Mouse (Mus musculus): ENCODE measurements at regions not wholly inside any gene's neighbourhood (a gene's known extent, or its start where the extent isn't known, plus 50 kb on each side); places are given as distances from the start of the nearest gene placed in this dataset.

DNA sequence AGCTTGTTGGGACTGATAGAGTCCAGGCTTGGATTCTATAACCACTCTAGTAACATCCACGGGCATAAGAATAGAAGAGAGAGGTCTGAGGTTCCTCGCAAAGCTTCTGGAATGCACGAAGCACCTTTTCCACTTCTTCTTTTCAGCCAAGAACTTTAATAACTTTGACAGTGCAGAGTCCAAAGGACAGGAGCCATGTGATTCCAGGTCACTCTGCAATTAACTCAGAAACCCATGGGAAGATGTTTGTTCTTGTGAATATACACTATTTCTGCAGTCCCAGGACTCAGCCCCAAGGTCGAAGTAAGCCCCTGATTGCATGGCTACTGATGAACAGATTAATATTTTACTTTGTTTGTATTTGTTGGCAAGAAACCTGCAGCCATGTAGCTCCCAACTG, 113.0 kb upstream of the Nxt1 start:
- no peak for DNase-seq (ENCODE audit: low read depth, low spot score)

DNA sequence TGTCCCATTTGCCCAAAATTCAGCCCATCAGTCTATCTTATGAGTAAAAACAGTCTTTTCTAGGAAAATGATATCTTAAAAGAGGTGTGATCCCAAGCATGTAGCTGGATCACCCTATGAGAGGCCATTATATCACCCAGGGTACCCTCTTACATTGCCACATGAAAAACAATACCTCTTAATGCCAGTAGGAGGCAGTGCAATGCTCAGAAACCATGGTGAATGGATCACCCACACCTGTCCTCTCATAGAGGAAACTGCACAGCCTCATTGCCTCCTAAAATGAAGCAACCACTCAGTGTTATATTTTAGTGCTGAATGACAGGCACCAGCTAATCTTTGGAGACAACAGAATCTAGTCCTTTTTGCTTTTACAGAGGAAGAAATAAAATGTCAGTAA, 114.0 kb upstream of the Nxt1 start:
- DNase-seq (ENCODE audit: low read depth, low spot score), result no peak

DNA sequence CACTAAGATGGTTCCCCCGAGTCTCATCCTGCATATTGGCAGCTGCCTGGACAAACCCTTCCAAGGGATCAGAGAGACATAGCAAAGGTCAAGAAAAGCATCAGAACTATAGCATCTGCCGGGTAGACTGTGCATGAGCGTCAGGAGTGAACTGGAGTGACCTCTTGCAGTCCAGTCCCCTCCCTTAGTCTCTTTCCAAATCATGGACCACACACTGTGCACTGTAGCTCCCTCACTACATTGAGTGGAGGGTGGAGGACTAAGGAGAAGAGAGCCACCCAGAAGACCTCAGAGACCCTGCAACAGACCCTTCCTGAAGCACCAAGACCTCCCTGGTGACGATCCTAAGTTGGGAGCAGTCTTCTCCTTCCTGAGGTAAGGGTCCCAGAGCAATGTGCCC, 107.8 kb upstream of the Cd93 start:
- no peak for DNase-seq (ENCODE audit: low read depth, low spot score)

DNA sequence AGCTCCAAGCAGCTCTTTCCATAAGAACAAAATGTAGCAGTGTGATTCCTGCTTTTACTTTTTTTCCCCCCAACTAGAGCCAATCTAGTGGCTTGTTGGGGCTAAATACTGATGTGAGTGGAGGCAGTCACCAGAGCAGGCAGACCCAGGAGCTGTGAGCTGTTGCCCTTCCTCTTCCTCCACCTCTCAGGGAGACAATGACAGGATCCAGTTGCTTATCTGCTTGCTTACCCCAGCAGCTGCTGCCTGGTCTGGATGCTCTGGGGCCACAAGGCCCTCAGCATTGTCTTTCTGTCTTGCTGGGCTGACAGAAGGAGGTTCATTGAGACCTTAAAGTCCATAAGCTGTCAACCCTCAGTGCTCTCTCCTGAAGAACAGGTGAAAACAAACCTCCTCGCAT, 106.3 kb upstream of the Cd93 start:
- no peak for DNase-seq (ENCODE audit: low read depth, low spot score)

DNA sequence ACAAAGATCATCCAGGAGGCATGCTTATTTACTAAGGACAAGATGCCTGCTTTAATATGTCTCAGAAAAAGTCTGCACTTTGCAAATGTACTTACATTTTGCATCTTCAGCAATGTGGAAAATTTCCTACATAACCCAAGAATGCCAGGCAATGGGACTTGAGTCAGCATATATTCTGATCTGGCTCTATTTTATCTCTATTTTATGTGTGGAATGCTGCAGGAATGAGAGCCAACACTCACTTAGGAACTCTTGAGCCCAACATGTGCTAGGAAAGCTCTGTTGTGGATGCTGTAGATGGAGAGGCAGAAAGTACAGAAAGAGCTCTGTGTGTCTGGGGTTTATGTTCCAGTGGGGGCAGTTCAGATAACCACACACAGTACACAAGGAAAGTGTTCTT, 99.0 kb upstream of the Cd93 start:
- DNase-seq (ENCODE audit: low read depth, low spot score), result no peak

DNA sequence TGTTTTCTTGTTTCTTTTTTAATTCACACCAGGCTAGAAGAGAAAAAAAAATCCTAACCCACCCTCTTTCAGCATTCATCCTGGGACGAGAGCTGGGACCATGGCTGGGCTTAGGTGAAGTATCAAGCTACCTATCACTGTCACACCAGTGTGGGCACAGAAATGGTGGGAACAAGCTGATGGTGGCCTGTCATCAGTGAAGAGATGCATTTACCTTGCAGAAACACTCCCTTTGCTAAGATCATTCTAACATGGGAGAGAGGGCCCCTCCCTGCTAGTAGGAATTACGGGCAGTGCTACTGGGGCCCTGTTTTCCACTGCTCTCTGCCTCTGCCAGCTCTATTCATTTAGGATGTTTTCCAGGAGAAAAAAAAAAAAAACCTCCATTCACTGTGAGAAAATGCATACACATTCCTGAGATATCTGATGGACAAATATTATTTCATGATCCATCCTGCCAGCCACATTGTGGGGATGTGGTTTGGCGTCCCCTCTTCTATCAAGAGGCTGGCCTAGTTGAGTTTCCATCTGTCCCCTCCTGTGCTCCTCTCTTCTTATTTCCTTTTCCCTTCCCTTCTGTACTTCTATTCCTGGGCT, 94.6 kb upstream of the Cd93 start:
- DNase-seq (ENCODE audit: low read depth, low spot score), result no peak

DNA sequence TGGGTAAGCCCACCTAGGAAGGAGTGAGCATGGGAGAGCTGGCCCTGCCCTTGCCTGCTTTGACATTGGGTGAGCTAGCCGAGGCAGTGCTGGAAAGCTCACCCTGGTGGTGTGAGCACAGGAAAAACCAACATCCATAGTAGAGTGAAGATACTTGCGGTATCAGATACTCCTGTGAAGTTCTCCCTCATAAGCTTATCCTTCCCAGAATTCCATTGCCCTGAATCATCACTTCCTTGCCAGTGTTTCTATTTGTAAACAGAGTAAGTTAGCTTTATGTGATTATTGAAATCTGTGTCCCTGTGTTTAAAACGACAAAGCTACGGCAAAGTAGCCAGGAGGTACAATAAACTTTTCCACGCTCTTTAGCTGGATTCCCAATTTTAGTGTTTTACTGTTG, 93.9 kb upstream of the Cd93 start:
- DNase-seq (ENCODE audit: low read depth, low spot score), result no peak

DNA sequence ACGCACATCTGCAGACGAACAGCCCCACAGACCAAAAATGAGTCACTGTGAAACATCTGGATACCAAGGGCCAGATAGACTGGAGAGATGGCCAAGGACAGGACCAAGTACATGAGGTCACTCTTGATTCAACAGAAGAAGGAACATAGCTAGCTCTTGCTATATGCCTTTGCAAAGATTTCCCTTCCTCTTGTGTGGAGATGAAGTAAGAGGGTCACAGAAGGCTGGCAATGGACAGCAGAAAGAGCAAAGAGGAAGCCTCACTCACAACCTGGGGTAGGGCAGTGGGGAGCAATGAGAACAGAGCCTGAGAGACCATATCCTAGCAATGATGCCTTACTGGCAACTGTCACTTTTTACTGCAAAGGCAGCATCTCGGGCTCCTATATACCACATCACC, 93.2 kb upstream of the Cd93 start:
- DNase-seq (ENCODE audit: low read depth, low spot score), result no peak

DNA sequence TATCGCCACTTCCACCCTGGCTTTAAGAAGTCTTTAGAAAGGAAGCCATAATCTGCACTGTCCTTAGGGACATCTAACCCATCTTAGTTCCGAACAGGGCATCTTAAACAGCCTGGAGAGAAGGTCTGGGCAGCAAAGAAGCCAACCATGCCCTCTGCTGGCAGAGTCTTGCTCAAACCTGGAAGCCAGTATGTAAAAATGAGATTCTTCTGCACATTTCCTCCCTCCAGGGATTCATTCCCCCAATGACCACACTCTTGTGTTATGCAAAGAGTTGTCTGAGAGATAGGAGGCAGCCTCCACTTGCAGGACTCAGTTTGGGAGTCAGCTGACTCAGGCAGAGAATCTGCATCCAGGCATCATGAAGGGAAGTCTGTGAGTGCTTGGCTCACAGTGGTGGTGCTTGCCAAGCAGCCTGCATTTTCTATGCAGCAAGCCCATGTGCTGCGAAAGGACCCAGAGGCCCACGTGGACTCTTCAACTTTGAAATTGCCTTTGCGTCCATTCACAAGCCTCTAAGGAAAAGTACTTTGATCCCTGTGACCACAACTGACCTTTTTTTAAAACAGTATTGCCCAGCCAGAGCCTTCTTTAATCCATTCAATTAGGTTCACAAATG, 92.3 kb upstream of the Cd93 start:
- DNase-seq (ENCODE audit: low read depth, low spot score), result no peak

DNA sequence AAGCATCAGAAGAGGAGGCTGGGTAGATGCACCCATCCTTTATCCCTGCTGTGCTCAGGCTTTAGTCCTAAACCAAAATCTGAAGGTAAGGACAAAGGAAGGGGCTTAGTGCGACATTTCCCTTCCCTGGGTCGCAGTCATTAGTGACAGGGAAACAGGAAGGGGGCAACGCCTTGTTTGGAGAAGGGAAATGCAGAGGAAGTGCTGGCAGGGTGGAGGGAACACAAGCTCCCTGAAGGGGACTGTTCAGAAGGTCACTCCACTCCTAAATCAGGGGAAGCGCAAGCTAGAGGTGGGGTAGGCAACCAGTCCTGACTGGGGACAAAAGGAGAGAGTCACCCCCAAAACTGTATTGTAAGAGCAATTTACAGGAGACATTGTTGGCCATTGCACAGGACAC, 88.7 kb upstream of the Cd93 start:
- no peak for DNase-seq (ENCODE audit: low read depth, low spot score)

DNA sequence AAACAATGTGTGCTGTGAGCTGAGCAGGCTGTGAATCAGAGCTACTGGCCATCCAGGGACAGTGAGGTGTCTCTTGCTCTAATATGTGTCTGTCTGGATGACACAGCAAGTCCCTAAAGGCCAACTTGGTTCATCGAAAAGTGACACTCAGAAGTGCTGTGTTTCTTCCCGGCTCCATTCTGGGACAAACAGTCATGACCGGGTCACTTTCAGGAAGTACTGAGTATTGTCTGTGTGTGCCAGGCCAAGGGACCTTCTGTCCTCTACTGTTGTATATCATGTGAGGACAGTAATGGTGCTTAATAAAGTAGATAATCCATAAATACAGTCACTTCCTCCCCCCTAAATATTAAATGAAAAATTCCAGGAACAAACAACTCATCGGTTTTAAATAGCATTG, 87.2 kb upstream of the Cd93 start:
- DNase-seq (ENCODE audit: low read depth, low spot score), result no peak

DNA sequence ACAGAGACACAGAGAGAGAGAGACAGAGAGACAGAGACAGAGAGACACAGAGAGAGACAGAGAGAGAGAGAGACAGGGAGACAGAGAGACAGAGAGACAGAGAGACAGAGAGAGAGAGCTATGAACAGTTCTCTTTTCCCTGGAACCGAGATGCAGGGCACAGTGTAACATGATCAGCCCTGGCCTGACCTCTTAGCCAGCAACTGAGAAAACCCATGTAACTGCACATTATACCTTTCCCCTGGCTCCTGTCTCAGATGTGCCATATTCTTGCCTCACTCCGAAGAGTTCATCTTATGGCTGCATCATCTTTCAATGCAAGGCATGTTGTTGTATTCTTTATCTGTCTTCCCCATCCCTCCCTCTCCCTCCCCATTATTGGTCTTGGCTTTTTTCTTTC, 86.5 kb upstream of the Cd93 start:
- DNase-seq (ENCODE audit: low read depth, low spot score), result no peak

DNA sequence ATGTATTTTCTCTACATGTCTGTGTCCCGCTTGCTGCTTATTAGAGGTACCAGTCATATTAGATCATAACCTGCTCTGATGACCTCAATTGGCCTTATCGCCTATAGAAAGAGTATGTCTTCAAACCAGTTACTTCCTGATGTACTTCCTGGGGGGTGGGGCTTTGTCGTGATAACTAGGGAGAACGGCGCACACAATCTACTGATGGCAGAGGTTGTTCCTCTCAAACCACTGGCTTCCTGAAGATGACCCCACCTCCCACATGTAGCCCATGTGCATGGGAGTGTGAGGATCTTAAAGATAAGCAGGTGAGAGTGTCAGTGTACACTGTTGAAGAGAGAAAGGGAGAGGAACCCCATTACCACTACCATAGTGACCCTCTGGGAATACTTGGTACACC, 84.4 kb upstream of the Cd93 start:
- no peak for DNase-seq (ENCODE audit: low read depth, low spot score)

DNA sequence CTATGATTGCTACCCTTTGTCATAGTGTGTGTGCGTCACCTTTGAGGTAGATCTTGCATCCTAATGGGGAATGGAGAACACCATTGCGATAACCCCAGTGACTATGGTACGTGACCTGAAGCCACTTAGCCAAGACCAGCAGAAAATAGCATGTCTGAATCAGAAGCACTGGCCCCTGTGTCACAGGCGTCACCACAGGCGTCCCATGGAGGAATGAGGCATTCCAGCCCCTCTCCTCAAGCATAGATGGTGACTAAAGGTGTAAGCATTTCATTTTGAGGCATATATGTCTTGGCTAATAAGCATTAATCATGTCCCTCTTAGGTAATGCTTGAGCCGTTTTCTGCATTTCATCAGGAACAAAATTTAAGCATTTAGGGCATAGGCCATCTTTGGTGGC, 82.1 kb upstream of the Cd93 start:
- no peak for DNase-seq (ENCODE audit: low read depth, low spot score)

DNA sequence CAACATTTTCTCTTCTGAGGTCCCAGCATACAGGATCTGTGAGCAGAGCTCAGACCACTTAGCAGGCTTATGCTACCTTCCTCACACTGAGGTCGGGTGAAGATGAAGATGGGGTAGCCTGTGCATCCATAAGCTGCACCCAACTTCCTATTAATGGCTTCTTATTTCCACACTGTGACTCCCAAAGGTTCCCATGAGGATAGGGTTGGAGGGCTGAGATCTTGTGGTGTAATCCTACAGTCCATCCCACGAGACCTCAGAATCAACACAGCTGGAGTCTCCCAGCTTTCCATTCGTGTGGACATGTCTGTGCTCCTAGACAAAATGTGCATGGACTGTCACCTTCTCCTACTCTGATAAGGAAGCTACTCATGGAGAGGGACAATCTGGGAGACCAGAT, 80.0 kb upstream of the Cd93 start:
- DNase-seq (ENCODE audit: low read depth, low spot score), result no peak

DNA sequence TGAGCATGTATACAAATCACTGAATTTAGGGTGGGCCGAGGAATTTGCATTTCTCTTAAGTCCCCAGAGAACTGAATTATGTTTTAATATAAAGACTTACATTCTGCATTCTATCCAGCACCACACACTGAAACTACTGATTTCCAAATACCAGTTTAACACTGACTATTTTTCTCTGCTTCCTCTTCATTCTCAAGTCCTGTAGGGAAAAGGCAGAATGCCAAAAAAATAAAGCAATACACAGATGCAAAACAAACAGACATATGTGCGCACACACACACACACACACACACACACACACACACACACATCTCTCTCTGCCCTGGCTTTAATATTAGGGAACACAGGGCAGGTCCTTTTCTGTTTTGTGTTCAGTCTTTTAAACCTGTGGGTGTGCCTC, 79.6 kb upstream of the Cd93 start:
- DNase-seq (ENCODE audit: low read depth, low spot score), result no peak

DNA sequence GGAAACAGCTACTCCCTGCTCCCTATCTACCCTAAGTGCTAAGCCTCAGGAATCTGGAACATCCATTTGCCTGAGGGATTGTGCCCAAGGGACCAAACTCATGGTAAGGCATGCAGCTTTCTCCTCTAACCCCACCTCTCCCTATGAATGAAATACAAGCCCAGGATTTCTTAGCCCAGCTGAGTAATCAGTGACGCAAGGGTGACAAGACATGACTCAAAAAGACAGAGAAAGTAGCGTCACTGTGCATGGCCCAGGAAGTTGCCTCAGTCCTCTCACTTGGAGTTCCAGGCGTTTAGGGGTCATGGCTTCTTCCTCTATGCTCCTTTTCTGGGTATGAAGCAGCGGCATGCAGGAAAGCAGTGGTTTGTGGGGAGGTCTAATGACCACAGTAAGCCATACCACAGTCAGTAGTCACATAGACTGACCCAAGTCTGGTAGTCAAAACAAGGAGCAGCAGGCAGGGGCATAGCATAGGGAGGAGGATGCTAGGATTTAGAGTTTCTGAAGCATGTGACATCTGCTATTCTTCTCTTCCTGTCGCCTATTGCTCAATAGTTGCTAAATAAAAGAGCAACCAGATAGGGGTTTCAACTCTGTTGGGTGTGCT, 78.7 kb upstream of the Cd93 start:
- DNase-seq (ENCODE audit: low read depth, low spot score), result no peak

DNA sequence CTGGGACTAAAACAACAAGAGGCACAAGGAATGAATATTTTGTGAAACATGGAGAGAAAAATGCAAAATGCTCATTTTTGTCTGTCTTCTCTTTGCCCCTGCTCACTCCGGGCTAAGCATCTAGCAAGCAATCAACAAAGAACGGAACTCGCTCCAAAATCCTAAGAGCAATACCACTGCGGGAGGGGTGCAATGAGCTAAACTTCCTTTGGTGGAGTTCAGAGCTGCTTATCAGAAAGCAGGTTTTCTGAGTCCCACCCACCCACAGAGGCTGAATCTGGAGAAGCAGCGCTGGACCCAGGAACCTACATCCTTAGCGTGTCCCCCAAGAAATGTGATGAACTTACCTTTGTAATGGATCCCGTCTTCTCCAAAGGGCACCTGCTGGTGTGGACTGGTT, 76.9 kb upstream of the Cd93 start:
- DNase-seq (ENCODE audit: low read depth, low spot score), result no peak

DNA sequence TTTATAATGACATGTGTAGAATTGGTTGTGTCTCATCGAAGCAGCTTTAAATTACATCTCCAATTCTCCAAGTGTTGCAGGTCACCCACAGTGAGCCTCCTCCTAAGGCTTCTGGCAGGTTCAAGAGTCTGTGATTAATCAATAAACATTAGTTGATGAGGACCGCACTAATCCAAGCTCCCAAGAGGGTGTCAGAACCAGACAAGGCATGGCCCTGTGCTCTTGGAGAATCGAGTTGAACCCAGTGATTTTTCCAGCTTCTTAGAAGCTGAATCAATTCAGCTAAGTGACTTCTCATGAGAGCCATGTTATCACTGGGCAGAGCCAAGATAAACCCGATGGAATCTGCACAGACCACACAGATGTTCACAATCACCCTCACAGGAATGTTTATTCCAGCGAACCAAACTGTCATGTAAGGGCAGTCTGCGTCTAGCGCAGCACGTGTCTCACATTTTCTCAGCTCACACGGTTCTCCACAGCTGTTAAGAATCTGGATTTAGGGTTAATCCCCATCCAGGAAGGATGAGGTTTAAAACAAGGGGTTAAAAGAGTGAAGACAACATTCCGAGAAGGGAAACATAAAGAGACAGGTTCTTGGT, 76.4 kb upstream of the Cd93 start:
- DNase-seq (ENCODE audit: low read depth, low spot score), result no peak

DNA sequence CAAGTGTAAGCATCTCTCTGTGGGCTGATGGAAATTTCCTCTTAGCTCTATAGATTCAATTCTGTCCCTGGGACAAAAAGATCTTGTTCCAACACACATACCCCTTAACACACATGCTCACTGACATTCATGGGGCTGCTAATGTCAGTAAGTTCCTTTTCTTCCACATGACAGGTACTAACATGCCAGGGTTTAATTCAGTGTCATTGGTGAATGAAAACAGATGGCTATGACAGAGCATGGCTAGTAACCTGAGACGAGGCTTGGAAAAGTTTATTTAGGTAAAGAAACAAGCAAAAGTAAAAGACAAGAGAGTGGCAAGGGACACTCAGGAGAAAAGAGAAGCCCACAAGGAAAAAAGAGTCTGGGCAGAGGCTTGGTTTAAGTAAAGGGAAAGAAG, 74.5 kb upstream of the Cd93 start:
- no peak for DNase-seq (ENCODE audit: low read depth, low spot score)

DNA sequence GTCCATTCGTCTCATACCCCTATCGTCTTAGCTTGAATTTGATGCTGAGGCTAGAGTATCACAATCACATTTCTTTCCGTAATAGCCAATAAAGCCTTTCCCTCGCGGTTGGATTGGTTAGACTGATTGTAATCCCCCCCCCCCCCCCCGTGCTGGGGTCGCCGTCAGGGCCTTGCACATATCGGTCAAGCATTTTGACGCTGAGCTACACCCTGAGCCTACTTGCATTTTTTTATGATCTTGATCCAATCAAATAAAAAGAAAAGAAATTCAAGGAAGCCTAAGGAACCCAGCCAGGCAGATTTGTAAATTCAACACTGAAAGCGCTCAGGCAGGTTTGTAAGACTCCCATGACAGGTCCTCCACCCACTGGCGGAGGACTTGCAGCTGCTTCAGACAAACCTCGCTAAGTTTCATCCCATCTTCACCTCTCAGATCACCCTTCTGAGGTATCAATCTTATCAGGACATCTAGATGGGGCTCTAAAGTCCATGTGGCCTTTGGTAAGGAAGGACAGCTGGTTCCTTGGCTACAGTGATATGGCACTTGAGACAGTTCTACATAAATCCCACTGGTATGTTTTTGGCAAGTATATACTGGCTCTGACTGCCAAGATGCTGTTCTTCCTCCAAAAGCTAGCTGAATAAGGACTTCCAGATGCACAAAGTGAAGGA, 66.8 kb upstream of the Cd93 start:
- DNase-seq (ENCODE audit: low read depth, low spot score), result no peak

DNA sequence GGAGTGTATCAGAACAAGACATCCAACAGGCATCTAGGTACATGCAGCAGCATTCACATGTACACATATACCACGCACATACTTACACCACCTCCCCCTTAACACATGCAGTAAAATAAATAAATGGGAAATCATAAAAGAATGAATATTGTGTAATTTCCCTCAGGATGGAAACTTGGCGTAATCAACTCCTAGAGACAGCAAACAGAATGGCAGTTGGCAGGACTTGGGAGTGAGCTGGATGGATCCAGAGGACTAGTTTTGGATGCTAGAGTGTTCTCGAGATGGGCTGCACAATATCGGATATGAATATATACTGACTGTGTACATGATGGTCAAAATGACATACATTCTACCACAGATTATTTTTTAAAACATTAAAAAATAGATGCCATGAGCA, 66.0 kb upstream of the Cd93 start:
- DNase-seq (ENCODE audit: low read depth, low spot score), result no peak

DNA sequence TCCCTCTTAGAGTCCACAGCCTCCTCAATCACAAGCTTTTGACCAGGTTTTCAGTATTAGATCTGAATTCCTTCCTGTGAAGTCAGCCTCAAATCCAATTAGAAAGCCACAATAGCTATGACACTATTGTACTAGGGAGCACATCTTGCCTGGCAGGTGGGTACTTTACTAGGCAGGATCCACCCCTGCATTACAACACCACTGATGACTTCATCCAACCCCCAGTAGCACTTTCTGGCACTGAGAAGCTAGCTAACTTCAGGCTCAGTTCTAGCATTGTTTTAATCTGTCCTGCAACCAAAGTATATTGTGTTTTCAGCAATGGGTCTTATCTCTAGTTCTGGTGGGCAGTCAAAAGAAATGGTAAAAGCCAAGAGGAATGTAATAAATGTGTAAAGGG, 64.2 kb upstream of the Cd93 start:
- DNase-seq (ENCODE audit: low read depth, low spot score), result no peak
